Mouse (Mus musculus): Measurements from ENCODE around the gene Kctd19. TPM values are rescaled to one million over a fixed set of nuclear protein-coding genes. Genes with fewer than 3 reads are reported as not detected.

Kctd19 gene
- total RNA-seq, 2 experiments from 2014 or later: not detected

DNA sequence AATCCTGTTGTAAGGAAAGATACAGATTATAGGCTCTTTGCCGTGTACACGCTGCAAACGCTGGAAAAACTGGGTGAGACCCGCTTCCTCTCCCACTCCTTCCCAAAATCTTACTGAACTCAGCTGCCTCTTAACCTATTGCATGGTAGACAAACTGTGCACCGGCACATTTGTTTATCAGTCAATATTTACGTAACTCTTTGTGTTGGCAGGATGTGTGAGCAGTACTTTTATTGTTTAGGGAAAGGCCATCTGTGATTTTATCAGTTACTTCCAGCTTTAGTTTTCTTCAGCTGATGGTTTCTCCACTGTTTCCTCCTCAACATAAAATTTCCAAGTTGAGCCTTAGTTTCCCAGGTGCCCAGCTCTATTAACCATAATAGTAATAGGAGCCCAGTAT, 13.6 kb upstream of the Kctd19 start:
- DNase-seq (ENCODE audit: extremely low spot score in 1 of 2, low spot score in 1 of 2): no peak

DNA sequence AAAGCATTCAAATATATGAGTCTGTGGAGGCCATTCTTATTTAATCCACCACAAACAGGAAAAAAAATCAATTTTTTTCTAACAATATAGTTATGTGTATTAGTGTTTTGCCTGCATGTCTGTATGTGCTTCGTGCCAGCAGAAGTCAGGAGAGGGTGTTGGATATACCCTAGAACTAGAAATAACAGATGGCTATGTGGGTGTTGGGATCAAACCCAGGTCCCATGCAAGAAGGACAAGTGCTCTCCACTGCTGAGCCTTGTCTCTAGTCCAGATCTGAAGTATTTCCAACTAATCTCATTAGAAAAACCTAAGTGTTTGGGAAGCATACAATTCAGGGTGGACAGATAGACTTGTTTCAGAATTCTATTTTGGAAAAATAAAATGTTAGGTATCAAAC, 8.7 kb upstream of the Kctd19 start:
- no peak for DNase-seq (ENCODE audit: extremely low spot score in 1 of 2, low spot score in 1 of 2)

DNA sequence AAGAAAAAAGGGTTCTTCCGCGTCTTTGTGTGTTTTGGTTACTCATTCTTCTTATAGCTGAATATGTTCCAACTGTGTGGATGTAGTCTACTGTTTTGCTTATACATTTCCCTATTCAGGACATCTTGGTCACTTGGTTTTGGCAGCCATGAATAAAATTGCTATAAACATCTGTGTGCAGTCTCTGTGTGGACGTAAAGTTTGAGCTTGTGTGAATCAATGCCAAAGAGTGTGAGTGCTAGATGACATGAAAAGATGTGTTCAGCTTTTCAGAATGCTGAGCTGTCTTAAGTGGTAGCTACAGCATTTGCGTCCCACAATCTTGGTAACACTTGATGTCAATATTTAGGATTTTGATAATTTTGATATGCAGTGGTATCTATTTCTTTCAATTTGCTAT, 6.5 kb upstream of the Kctd19 start:
- DNase-seq (ENCODE audit: extremely low spot score in 1 of 2, low spot score in 1 of 2): no peak

DNA sequence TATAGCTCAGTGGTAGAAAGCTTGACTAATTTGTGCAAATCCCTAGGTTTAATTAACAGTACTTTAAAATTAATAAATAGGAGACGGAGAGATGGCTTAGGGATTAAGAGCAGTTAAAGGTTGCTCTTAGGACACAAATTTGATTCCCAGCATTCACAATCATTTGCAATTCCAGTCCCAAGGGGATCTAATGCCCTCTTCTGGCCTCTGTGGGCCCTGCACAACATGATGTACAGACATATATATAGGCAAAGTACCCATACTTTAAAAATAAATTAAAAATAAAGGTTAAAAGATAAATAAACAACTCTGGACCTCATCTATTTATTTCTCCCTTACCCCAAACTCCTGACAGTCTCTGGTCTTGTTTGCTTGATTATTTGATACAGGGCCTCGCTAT, 5.7 kb upstream of the Kctd19 start:
- no peak for DNase-seq (ENCODE audit: extremely low spot score in 1 of 2, low spot score in 1 of 2)

DNA sequence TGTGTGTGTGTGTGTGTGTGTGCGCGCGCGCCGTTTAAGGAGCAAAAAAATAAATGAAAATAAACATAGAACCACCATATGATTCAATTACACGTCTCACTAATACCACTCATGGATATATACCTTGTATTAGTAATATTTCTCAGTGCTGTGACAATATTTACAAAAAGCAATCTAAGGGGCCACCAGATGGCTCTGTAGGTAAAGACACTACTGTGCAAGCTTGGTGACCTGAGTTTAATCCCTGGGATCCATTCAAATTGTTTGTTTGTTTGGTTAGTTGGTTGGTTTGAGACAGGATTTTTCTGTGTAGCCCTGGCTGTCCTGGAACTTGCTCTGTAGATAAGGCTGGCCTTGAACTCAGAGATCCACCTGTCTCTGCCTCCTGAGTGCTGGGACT, 3.4 kb downstream of the Kctd19 start:
- no peak for DNase-seq (ENCODE audit: extremely low spot score in 1 of 2, low spot score in 1 of 2)

DNA sequence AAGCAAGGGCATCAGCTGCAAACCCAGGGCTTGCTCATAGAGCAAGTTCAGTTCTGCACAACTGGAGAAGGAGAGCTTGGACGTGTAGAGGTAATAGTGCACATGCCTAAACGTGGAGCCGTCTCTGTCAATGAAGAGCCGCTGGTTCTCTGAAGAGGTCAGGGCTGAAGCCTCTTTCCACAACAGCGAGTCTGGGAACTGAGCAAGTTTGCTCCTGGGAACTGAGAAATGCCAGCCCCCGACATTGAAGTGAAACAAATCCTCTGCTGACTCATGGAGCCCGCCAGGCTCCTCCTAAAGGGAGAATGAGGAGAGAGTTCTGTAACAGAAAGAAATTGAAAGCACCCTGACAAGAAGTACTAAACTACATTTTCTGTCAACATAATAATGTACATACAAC, 5.0 kb downstream of the Kctd19 start:
- no peak for DNase-seq (ENCODE audit: extremely low spot score in 1 of 2, low spot score in 1 of 2)

DNA sequence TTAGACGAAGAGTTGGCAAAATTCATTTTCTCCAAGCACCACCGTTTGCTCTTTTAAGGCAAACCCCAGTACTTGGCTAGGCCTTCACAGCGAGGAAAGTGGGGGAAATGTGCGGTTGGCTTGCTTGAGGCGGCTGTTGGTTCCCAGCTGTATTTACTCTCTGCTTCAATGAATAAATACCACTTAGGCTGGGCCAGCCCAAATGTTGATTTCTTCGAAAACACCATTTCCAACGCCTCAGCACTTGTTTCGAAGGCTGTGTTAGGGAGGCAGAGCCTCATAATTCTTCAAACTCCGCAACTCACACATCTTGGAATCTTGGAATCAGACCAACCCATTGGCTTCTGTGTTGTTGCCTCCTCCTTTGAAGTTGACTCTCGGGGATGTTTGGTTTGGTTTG, 6.9 kb downstream of the Kctd19 start:
- DNase-seq (ENCODE audit: extremely low spot score in 1 of 2, low spot score in 1 of 2): peak in 1 of 2 experiments; percentile 10

DNA sequence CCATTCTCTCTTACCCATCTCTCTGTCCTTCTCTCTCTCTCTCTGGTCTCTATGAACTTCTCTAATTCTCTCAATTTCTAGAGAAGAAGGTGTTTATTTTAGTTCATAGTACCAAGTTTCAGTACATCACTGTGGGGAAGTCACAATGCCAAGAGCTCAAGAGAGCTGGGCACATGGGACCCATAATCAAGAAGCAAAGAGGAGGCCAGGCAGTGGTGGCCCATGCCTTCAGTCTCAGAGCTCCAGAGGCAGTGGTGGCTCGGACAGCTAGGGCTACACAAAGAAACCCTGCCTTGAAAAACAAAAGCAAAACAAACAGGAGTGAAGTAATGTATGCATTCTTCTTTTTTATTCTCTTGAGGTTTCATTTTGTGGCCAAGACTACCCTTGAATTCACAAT, 8.8 kb downstream of the Kctd19 start:
- no peak for DNase-seq (ENCODE audit: extremely low spot score in 1 of 2, low spot score in 1 of 2)

DNA sequence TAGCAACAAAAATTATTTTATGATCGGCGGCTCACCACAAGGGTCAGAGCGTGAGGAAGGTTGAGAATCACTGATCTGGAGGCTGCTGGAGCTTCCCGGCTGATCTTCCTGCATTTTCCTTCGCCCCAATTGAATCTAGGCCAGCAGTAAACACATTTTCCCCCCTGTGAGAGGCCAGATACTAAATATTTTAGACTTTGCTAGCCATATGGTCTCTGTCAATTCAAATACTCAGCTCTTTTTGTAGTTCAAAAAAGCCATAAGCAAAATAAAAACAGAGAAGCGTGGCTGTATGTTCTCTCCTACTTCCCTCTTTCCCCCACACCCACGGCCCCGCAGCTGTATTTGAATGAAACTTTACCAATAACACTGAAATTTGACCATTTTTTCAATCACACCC, 9.8 kb downstream of the Kctd19 start:
- DNase-seq (ENCODE audit: extremely low spot score in 1 of 2, low spot score in 1 of 2): no peak

DNA sequence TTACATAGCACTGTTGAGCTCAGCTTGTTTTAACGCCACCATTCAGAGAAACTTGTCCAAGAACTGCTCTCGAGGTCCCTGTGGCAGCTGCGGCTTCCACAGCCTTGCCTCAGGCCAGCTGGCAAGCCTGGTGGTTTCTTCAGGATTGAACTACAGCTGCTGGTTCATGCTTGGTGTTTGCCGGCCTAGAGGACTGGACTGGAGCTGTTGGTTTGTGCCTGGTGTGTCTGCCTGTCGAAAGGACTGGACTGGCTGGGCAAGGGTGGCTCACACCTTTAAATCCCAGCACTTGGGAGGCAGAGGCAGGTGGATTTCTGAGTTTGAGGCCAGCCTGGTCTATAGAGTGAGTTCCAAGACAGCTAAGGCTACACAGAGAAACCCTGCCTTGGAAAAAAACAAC, 13.3 kb downstream of the Kctd19 start:
- DNase-seq (ENCODE audit: extremely low spot score in 1 of 2, low spot score in 1 of 2): no peak

DNA sequence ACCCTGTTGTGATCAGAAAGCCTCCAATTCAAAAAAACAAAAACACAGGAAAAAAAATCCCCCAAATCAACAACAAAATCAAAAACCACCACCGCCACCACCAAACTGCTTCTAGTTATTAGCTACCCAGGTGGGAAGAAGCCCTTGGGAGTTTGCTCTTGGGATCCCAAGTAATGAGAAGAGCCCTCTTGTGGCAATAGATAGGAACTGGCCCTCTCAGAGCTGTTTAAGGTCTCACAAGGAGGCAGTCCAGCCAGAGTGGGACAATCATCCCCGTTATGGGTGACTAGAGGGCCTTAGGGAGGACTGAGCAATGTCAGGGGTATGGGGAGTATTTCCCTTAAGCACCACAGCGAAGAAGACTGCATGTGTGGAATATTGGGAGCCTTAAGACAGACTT, 15.6 kb downstream of the Kctd19 start:
- no peak for DNase-seq (ENCODE audit: extremely low spot score in 1 of 2, low spot score in 1 of 2)

DNA sequence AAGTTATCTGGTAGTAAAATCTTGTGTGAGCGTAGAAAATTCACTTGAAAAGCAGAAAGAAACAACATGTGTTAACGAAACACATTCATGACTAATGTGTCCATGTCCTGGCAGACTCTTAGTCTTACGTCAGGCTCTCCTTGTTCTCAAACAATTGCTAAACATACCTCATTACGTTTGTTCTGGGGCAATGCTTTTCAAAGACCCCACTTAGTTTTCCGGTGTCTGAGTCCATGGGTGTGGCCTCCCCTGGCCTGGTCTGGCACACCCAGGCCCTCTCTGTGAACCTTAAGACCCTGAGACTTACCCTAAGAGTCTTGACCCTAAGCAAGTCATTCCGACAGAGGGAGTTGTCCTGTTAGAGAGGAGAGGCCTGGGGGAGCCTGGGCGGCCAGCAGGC, 19.4 kb downstream of the Kctd19 start:
- DNase-seq (ENCODE audit: extremely low spot score in 1 of 2, low spot score in 1 of 2): no peak

DNA sequence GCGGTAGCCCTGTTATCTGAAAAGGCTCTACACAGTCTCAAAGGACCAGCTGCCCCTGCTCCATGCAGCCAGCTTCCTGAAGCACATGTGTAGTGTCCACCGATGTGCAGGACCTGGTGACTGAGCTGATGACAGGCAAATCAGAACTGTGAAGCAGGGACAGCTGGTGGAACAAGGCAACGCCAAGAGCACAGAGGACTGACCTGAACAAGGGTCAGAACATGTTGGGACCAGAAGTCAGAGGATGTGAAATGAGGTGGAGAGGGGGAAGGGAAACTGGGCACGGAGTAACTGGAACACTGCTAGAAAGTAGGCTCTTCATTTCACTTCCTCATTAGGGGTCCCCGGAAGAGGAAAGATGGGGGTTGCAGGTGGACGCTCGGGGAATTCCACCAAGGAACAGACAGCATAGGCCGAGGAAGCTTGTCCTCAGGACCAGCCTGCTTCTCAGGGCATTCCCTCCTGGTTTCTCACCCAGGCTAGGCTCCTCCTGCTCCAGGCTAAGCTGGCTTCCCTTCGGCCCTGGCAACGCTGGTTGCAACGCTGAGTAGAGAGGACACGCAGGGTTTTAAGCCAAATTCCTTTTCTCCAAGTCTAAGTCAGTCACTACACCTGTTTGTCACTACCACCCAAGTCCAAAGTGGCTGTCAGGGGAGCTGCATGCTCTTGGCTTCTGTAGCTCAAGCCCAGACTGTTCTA, 20.1 kb downstream of the Kctd19 start:
- DNase-seq (ENCODE audit: extremely low spot score in 1 of 2, low spot score in 1 of 2): no peak

DNA sequence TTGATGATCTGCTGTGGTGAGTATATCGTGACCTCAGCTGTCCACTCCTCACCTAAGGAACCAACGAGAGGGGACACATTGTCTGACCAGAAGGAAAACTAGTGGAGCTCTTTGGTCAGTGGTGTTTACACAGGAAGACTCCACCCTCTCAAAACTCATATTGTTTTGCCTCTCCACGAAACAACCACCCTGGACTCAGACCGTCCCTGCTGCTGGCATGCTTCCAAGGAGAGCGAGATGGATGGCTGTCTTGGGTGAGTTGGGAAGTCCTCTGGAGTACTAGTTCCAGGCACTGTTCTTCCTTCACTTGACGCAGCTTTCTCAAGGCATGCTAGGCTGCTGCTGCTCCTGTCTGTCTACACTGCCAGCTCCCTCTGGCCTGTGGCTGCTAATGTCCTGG, 24.2 kb downstream of the Kctd19 start:
- no peak for DNase-seq (ENCODE audit: extremely low spot score in 1 of 2, low spot score in 1 of 2)

DNA sequence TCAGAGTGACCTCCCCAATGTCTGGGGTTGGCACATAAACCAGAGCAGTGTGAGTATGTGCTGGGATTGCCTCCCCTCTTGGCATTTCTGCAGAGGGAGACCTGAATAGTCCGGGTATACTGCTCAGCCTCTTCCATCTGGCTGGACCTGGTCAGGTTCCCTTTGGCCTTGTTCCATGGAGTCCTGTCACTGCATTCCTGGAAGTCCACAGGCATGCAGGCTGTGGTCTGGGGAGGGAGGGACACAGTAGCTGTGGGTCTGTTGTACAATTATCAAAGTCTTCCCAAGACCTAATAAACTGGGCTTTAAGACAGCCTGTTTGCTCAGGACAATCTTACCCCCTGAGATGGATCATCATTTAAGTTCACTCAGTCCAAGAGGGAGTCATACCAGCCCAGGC, 26.2 kb downstream of the Kctd19 start:
- no peak for DNase-seq (ENCODE audit: extremely low spot score in 1 of 2, low spot score in 1 of 2)

DNA sequence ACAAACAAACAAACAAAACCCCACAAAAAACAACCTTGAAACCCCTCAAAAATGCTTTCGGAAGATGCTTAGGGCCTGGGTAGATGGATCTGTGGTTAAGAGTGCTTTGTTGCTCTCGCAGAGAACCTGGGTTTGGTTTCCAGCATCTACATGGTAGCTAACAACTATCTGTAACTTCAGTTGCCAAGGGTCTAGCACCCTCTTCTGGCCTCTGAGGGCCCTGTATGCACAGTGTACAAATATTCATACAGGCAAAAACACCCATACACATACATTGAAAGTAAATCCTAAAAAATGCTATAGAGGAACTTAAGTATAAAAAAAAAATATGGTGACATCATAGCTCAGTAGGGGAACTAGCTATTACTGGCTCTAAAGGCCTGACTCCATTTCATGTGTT, 29.2 kb downstream of the Kctd19 start:
- no peak for DNase-seq (ENCODE audit: extremely low spot score in 1 of 2, low spot score in 1 of 2)

DNA sequence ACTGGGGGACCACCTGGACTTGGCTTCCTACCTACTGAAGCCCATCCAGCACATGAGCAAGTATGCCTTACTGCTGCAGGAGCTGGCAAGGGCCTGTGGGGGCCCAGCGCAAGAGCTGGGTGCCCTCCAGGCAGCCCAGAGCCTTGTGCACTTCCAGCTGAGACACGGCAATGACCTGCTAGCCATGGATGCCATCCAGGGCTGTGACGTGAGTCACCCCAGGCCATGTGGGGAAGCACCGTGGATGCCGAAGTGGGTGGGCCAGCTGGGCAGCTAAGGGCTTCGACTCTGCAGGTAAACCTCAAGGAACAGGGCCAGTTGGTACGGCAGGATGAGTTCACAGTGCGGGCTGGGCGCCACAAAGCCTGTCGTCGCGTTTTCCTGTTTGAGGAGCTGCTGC, 33.0 kb downstream of the Kctd19 start:
- DNase-seq (ENCODE audit: extremely low spot score in 1 of 2, low spot score in 1 of 2): no peak

DNA sequence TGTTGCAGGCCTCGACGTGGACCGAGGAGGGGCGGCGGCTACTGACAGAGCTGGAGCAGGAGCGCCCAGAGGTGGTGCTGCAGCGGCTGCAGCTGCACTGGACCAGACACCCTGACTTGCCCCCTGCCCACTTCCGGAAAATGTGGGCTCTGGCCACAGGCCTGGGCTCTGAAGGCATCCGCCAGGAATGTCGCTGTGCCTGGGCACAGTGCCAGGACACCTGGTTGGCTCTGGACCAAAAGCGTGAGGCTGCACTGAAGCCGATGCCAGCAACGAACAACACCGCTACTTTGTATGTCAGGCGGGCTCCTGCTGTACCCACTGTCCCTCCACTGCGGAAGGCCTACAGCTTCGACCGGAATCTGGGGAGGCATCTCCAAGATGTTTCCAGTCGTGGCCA, 34.6 kb downstream of the Kctd19 start:
- DNase-seq (ENCODE audit: extremely low spot score in 1 of 2, low spot score in 1 of 2): peak in 1 of 2 experiments; percentile 28

DNA sequence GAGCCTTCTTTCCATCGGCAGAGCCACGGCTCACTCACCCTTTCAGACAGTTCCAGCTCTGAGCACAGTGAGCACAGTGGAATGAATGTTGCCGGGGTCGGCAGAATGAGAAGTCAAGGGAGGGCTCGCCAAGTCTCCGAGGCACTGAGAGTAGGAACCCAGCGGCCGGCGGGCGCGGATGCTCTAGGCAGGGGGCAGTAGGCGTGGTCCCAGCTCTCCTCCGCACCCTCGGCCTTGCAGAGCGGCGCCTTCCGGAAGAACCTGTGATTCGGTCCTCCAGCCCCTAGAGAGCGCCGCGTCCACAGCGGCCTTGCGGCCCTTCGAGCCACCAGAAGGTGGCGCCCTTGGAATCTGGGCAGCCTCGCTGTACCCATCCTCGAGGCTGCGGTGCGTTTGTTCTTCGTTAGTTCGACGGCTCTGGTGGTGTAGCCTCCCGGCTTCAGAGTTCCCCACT, 38.8 kb downstream of the Kctd19 start:
- DNase-seq (ENCODE audit: extremely low spot score in 1 of 2, low spot score in 1 of 2): peak in 1 of 2 experiments; percentile 18

DNA sequence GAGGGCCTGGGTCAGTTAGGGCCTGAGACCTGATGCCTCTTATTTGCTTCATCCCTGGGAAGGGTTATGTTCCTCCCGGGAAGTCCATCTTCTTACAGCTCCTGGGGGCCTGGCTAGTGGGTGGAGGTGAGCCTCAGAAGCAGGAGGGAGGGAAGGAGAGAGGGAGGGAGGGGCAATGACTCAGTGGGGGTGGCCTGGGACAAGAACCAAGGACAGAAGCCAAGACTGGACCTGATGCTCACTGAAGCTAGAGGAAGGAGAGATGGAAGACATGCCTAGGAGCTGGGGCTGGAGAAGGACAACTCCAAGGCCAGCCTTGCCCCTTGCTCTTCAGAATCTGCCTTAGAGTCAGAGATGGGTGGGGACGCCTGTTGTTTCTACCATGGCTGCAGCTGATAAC, 40.3 kb downstream of the Kctd19 start, which contains the start of gene Plekhg4:
Plekhg4 (plus strand) TSS at position 243 of the 400 bp plus-strand sequence.
- no peak for DNase-seq (ENCODE audit: extremely low spot score in 1 of 2, low spot score in 1 of 2)

DNA sequence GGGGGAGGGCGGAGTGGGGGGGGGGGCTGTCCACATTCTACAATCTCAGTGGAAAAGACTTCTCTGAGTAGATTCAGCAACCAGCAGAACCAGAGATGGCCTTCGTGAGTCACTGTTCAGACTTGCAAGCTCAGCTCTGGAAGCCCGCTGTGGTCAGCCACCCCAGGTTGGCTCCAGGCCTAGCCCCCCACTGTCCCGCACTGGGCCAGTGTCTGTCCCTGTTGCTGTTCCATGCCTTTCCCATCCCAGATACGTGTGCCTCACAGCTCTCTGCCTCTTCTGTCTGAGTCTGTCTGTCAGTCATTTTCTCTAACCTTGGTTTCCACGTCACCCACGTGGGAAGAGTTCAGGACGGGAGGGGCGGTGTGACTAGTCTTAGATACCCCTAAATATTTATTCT, 40.8 kb downstream of the Kctd19 start:
- DNase-seq (ENCODE audit: extremely low spot score in 1 of 2, low spot score in 1 of 2): no peak

DNA sequence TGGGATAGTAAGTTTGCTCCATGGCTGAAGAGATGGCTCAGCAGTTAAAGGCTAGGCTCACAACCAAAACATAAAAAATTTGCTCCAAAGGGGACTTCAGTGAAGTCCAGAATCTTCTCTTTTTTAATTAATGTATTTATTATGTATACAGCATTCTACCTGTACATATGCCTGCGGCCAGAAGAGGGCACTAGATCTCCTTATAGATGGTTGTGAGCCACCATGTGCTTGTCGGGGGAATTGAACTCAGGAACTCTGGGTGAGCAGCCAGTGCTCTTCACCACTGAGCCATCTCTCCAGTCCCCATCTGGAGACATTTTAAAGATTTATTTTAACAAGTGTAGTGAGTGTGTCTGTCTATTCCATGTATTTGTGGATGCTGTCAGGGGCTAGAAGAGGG, 46.2 kb downstream of the Kctd19 start:
- no peak for DNase-seq (ENCODE audit: extremely low spot score in 1 of 2, low spot score in 1 of 2)

Measured in layer of hippocampus, postnatal 25 days (tissue).